Mouse (Mus musculus) MEL (cell line): ENCODE measurements at regions not wholly inside any gene's neighbourhood (a gene's known extent, or its start where the extent isn't known, plus 50 kb on each side); places are given as distances from the start of the nearest gene placed in this dataset.

Experiments
- DNase-seq: peaks from one replicate; pipeline ENCODE4 v3.0.0; 2011; ENCODE audit warnings: low read depth, low spot score
- H3K27ac ChIP-seq: 2 replicates; pipeline ENCODE4 v1.5.1; 2012; ENCODE audit warnings: low read depth, mild to moderate bottlenecking, control low read depth, low read length, moderate library complexity; ENCODE audit not compliant: control insufficient read depth
- H3K27me3 ChIP-seq, 2 experiments: fragments of 150-350 bp in 1 of 2; sonication (generic) in 1 of 2; 2 replicates each; pipeline ENCODE4 v1.6.1; 2012; ENCODE audit warnings: low read length in 2 of 2, mild to moderate bottlenecking in 2 of 2, improper control_type of control experiment in 1 of 2, moderate library complexity in 1 of 2; ENCODE audit not compliant: insufficient read depth in 2 of 2, control insufficient read depth in 1 of 2
- H3K36me3 ChIP-seq, 2 experiments: 2 replicates each; pipeline ENCODE4 v1.6.1; 2012 to 2014; ENCODE audit warnings: low read length in 2 of 2, improper control_type of control experiment in 1 of 2, inconsistent platforms in 1 of 2, mild to moderate bottlenecking in 1 of 2; ENCODE audit not compliant: insufficient read depth in 2 of 2, control insufficient read depth in 1 of 2
- H3K4me1 ChIP-seq, 2 experiments: fragments of 150-350 bp in 1 of 2; sonication (generic) in 1 of 2; 2 replicates each; pipeline ENCODE4 v1.6.1; 2012; ENCODE audit warnings: low read length in 2 of 2, improper control_type of control experiment in 1 of 2, mild to moderate bottlenecking in 1 of 2; ENCODE audit not compliant: insufficient read depth in 2 of 2, control insufficient read depth in 1 of 2
- H3K4me3 ChIP-seq, 2 experiments: fragments of 150-350 bp in 1 of 2; sonication (generic) in 1 of 2; 2 replicates each; pipeline ENCODE4 v1.5.1; 2012; ENCODE audit warnings: low read depth in 2 of 2, low read length in 2 of 2, mild to moderate bottlenecking in 2 of 2, moderate library complexity in 2 of 2, control low read depth in 1 of 2, improper control_type of control experiment in 1 of 2; ENCODE audit not compliant: control insufficient read depth in 1 of 2, insufficient read depth in 1 of 2
- H3K79me2 ChIP-seq: 2 replicates; pipeline ENCODE4 v1.6.1; 2012; ENCODE audit warnings: mild to moderate bottlenecking, low read length, moderate library complexity; ENCODE audit not compliant: control insufficient read depth, poor library complexity, insufficient read depth
- H3K9ac ChIP-seq: 2 replicates; pipeline ENCODE4 v1.6.1; 2012; ENCODE audit warnings: low read depth, mild to moderate bottlenecking, control low read depth, low read length, moderate library complexity; ENCODE audit not compliant: control insufficient read depth, poor library complexity, severe bottlenecking
- H3K9me3 ChIP-seq: fragments of 150-350 bp; sonication (generic); replicated peaks from 2 replicates; pipeline ENCODE4 v1.6.1; 2012; ENCODE audit warnings: mild to moderate bottlenecking, low read length, improper control_type of control experiment, moderate library complexity; ENCODE audit not compliant: insufficient read depth
- BHLHE40 ChIP-seq: IDR thresholded peaks from 2 replicates; pipeline ENCODE4 v1.6.1; 2012; ENCODE audit warnings: low read depth, mild to moderate bottlenecking, inconsistent platforms, low read length, improper control_type of control experiment, borderline replicate concordance
- CHD1 ChIP-seq: IDR thresholded peaks from 2 replicates; pipeline ENCODE4 v1.6.1; 2012; ENCODE audit warnings: low read depth, mild to moderate bottlenecking, inconsistent platforms, low read length, improper control_type of control experiment
- ELF1 ChIP-seq: IDR thresholded peaks from 2 replicates; pipeline ENCODE4 v1.6.1; 2014; ENCODE audit warnings: low read depth, mild to moderate bottlenecking, inconsistent platforms, low read length, improper control_type of control experiment, moderate library complexity
- ETS1 ChIP-seq: IDR thresholded peaks from 2 replicates; pipeline ENCODE4 v1.6.1; 2012; ENCODE audit warnings: low read depth, mild to moderate bottlenecking, inconsistent platforms, low read length, improper control_type of control experiment, moderate library complexity
- GATA1 ChIP-seq: IDR thresholded peaks from 2 replicates; pipeline ENCODE4 v1.6.1; 2011; ENCODE audit warnings: low read depth, low read length, improper control_type of control experiment
- MAX ChIP-seq: IDR thresholded peaks from 2 replicates; pipeline ENCODE4 v1.6.1; 2011; ENCODE audit warnings: low read length, improper control_type of control experiment
- MAZ ChIP-seq: IDR thresholded peaks from 2 replicates; pipeline ENCODE4 v1.6.1; 2012; ENCODE audit warnings: low read depth, mild to moderate bottlenecking, inconsistent platforms, low read length, improper control_type of control experiment
- MEF2A ChIP-seq: IDR thresholded peaks from 2 replicates; pipeline ENCODE4 v1.6.1; 2014; ENCODE audit warnings: low read depth, mild to moderate bottlenecking, inconsistent platforms, low read length, improper control_type of control experiment; ENCODE audit not compliant: poor library complexity, insufficient replicate concordance, severe bottlenecking; ENCODE audit errors: extremely low read depth
- NRF1 ChIP-seq: IDR thresholded peaks from 2 replicates; pipeline ENCODE4 v1.6.1; 2014; ENCODE audit warnings: low read depth, mild to moderate bottlenecking, inconsistent platforms, low read length, improper control_type of control experiment, moderate library complexity; ENCODE audit not compliant: poor library complexity, insufficient read depth, severe bottlenecking
- RCOR1 ChIP-seq: IDR thresholded peaks from 2 replicates; pipeline ENCODE4 v1.6.1; 2012; ENCODE audit warnings: low read depth, mild to moderate bottlenecking, inconsistent platforms, low read length, improper control_type of control experiment
- SIN3A ChIP-seq: IDR thresholded peaks from 2 replicates; pipeline ENCODE4 v1.6.1; 2012; ENCODE audit warnings: low read length, improper control_type of control experiment, inconsistent platforms
- SMC3 ChIP-seq: IDR thresholded peaks from 2 replicates; pipeline ENCODE4 v1.6.1; 2011; ENCODE audit warnings: low read depth, low read length, improper control_type of control experiment
- TCF12 ChIP-seq: IDR thresholded peaks from 2 replicates; pipeline ENCODE4 v1.6.1; 2014; ENCODE audit warnings: low read depth, mild to moderate bottlenecking, inconsistent platforms, low read length, improper control_type of control experiment, moderate library complexity
- UBTF ChIP-seq: IDR thresholded peaks from 2 replicates; pipeline ENCODE4 v1.6.1; 2012; ENCODE audit warnings: low read depth, mild to moderate bottlenecking, inconsistent platforms, low read length, improper control_type of control experiment, moderate library complexity, borderline replicate concordance; ENCODE audit not compliant: insufficient read depth
- USF1 ChIP-seq: IDR thresholded peaks from 2 replicates; pipeline ENCODE4 v1.6.1; 2014; ENCODE audit warnings: low read depth, mild to moderate bottlenecking, inconsistent platforms, low read length, improper control_type of control experiment, moderate library complexity

GRCm38 (mm10) chr6:143513459-143513858 lies 346.4 kb downstream of the Etnk1 start:
- H3K9ac ChIP-seq = no peak overlapping the region
- H3K4me3 ChIP-seq = no peak overlapping the region
- no peaks in the 10 kb centered on the region for H3K36me3 ChIP-seq
- TF ChIP-seq ETS1 (no peak), MAZ (no peak), UBTF (no peak), SMC3 (no peak), USF1 (no peak), BHLHE40 (no peak), GATA1 (no peak), TCF12 (no peak)
- H3K27ac ChIP-seq = no peak overlapping the region
- no peaks in the 10 kb centered on the region for H3K27me3 ChIP-seq
- no peak for DNase-seq
- no peaks in the 10 kb centered on the region for H3K4me1 ChIP-seq
- no peaks in the 10 kb centered on the region for H3K79me2 ChIP-seq
- H3K9me3 ChIP-seq = no peaks in the 10 kb centered on the region

- H3K27ac ChIP-seq = no peak overlapping the region
- no peaks in the 10 kb centered on the region for H3K79me2 ChIP-seq
- no peak for DNase-seq
- TF ChIP-seq SMC3 = no peak
- TF ChIP-seq NRF1 = no peak
- no peak for TF ChIP-seq CHD1
- no peak for TF ChIP-seq SIN3A
- no peak for TF ChIP-seq MAX
- no peak for TF ChIP-seq ELF1
- TF ChIP-seq USF1 = no peak
- TF ChIP-seq GATA1 = no peak
- no peak for TF ChIP-seq MEF2A
- TF ChIP-seq RCOR1 = no peak
- TF ChIP-seq MAZ = no peak
- H3K36me3 ChIP-seq = no peaks in the 10 kb centered on the region
- no peak overlapping the region for H3K4me3 ChIP-seq
- no peaks in the 10 kb centered on the region for H3K4me1 ChIP-seq
- no peaks in the 10 kb centered on the region for H3K27me3 ChIP-seq
- no peaks in the 10 kb centered on the region for H3K9me3 ChIP-seq
- H3K9ac ChIP-seq = no peak overlapping the region
Observed at GRCm38 (mm10) chr6:143515137-143515536, 348.1 kb downstream of the Etnk1 start.

- no peak overlapping the region for H3K27ac ChIP-seq
- DNase-seq = no peak
- H3K79me2 ChIP-seq = no peaks in the 10 kb centered on the region
- no peaks in the 10 kb centered on the region for H3K4me1 ChIP-seq
- H3K9me3 ChIP-seq = no peaks in the 10 kb centered on the region
- TF ChIP-seq BHLHE40 = no peak
- no peak for TF ChIP-seq GATA1
- no peak overlapping the region for H3K9ac ChIP-seq
- no peak overlapping the region for H3K4me3 ChIP-seq
- H3K36me3 ChIP-seq = no peaks in the 10 kb centered on the region
- no peaks in the 10 kb centered on the region for H3K27me3 ChIP-seq
Observed at GRCm38 (mm10) chr6:143516746-143517145, 349.7 kb downstream of the Etnk1 start.
